Mouse (Mus musculus): Measurements from ENCODE around the gene Galr3. TPM values are rescaled to one million over a fixed set of nuclear protein-coding genes. Genes with fewer than 3 reads are reported as not detected.

The Galr3 gene
- total and polyA plus RNA-seq, 3 experiments = 2.6 to 4.5 TPM; not detected in 1

DNA sequence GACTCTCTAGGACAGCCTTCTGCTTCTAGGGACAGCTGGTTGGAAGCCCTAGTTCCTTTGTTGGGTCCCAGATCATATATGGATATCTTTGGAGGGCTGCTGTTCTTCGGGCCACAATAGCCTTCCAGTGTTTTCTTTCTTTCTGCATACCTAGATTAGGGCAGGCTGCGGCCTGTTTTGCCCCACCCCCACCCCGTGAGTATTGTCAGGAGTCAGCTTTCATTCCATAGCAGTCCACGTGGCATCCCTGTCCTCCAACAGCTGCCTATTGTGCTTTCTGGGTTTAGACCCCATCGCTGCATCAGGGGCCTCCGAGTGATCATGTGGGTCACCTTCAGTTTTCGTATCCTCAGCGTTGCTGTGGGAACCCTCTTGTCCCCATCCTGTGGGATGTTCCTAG lies 43.3 kb upstream of the Galr3 start (continued):
- TF ChIP-seq MEF2A (IDR thresholded peaks at IDR 0.05; ENCODE audit: extremely low read depth, insufficient replicate concordance, low read depth, low read length, poor library complexity, severe bottlenecking) (no peak), SMC3 (IDR thresholded peaks at IDR 0.05; ENCODE audit: low read depth, low read length) (no peak), MAFK (IDR thresholded peaks at IDR 0.05; ENCODE audit: borderline replicate concordance, low read depth, low read length) (no peak)

DNA sequence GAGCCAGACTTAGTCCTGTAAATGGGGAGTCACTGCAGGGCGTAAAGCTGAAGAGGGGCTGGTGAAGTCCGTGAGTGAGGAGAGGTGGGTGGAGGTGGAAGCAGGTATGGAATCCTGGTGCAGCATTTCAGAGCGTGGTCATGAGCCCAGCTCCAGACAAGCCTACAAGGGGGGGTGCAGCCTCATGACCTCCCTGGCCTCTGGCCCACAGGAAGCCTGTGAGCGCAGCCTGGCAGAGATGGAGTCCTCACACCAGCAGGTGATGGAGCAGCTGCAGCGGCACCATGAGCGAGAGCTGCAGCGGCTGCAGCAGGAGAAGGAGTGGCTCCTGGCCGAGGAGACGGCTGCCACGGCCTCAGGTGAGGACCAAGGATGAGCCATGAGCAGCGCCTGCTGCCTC lies 42.1 kb upstream of the Galr3 start:
- Histone ChIP-seq H3K27ac (ENCODE audit: control insufficient read depth, low read depth, low read length) (no peak overlapping the region), H3K27me3 (ENCODE audit: control insufficient read depth in 1 of 2, insufficient read depth in 2 of 2, low read length in 2 of 2) (no peaks in the 10 kb centered on the region), H3K36me3 (ENCODE audit: control insufficient read depth in 1 of 2, insufficient read depth in 2 of 2, low read length in 2 of 2) (no peaks in the 10 kb centered on the region), H3K4me1 (ENCODE audit: control insufficient read depth in 1 of 2, insufficient read depth in 2 of 2, low read length in 2 of 2) (no peaks in the 10 kb centered on the region), H3K79me2 (ENCODE audit: control insufficient read depth, insufficient read depth, low read length, poor library complexity) (no peaks in the 10 kb centered on the region), H3K4me3 (ENCODE audit: control insufficient read depth in 1 of 2, insufficient read depth in 1 of 2, low read depth in 2 of 2, low read length in 2 of 2) (no peak overlapping the region), H3K9ac (ENCODE audit: control insufficient read depth, low read depth, low read length, poor library complexity, severe bottlenecking) (no peak overlapping the region), H3K9me3 (replicated peaks; ENCODE audit: insufficient read depth, low read length) (no peaks in the 10 kb centered on the region)
- no peak for DNase-seq (ENCODE audit: low read depth, low spot score)
- no peak for TF ChIP-seq SIN3A (IDR thresholded peaks at IDR 0.05; ENCODE audit: low read length)
- no peak for TF ChIP-seq USF2 (IDR thresholded peaks at IDR 0.05; ENCODE audit: borderline replicate concordance in 1 of 2, insufficient read depth in 1 of 2, low read depth in 1 of 2, low read length in 2 of 2)
- TF ChIP-seq SMC3 (IDR thresholded peaks at IDR 0.05; ENCODE audit: low read depth, low read length) = no peak
- no peak for TF ChIP-seq USF1 (IDR thresholded peaks at IDR 0.05; ENCODE audit: low read depth, low read length)
- TF ChIP-seq ZMIZ1 (IDR thresholded peaks at IDR 0.05; ENCODE audit: low read depth, low read length) = no peak
- TF ChIP-seq CHD2 (IDR thresholded peaks at IDR 0.05; ENCODE audit: low read length) = no peak
- TF ChIP-seq MYC (IDR thresholded peaks at IDR 0.05; ENCODE audit: low read depth, low read length) = no peak
- no peak for TF ChIP-seq CTCF (IDR thresholded peaks at IDR 0.05 in 2 of 3, conservative IDR thresholded peaks at IDR 0.05 in 1 of 3; ENCODE audit: control insufficient read depth in 1 of 3, insufficient read depth in 1 of 3, low read depth in 2 of 3, low read length in 3 of 3, poor library complexity in 1 of 3, severe bottlenecking in 1 of 3)
- no peak for TF ChIP-seq KAT2A (conservative IDR thresholded peaks at IDR 0.05; ENCODE audit: low read depth, low read length)
- no peak for TF ChIP-seq MAZ (IDR thresholded peaks at IDR 0.05; ENCODE audit: low read depth, low read length)
- no peak for TF ChIP-seq GABPA (IDR thresholded peaks at IDR 0.05; ENCODE audit: low read depth, low read length)
- TF ChIP-seq ELF1 (IDR thresholded peaks at IDR 0.05; ENCODE audit: low read depth, low read length) = no peak

DNA sequence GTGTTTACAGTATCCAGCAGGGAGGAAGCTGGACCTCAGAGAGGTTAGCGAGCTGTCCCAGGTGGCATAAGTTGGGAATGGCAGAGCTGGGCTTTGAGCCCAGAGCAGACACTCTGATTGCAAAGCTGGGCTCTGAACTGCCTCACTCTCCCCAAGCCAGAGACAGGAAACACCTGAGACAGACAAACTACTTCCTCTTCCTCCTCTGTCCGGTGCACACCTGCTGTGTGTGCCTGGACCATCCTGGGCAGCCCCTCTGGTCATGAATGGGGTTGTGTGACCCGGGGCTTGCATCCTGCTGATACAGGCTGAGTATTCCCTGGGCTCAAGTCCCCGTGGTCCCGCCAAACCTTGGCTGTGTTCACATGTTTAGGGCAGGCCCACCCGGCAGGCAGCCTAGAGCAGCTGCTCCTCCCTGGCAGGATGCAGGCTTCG lies 41.3 kb upstream of the Galr3 start:
- TF ChIP-seq SMC3 (IDR thresholded peaks at IDR 0.05; ENCODE audit: low read depth, low read length) = no peak
- TF ChIP-seq CHD1 (IDR thresholded peaks at IDR 0.05; ENCODE audit: low read depth, low read length) = no peak
- no peak for TF ChIP-seq NRF1 (IDR thresholded peaks at IDR 0.05; ENCODE audit: insufficient read depth, low read depth, low read length, poor library complexity, severe bottlenecking)
- TF ChIP-seq SIN3A (IDR thresholded peaks at IDR 0.05; ENCODE audit: low read length) = no peak
- no peak for TF ChIP-seq TBP (IDR thresholded peaks at IDR 0.05; ENCODE audit: low read depth, low read length)
- TF ChIP-seq MYC (IDR thresholded peaks at IDR 0.05; ENCODE audit: low read depth, low read length) = no peak
- TF ChIP-seq JUND (IDR thresholded peaks at IDR 0.05; ENCODE audit: low read depth, low read length) = no peak
- H3K36me3 ChIP-seq (ENCODE audit: control insufficient read depth in 1 of 2, insufficient read depth in 2 of 2, low read length in 2 of 2) = no peaks in the 10 kb centered on the region
- no peak overlapping the region for H3K4me3 ChIP-seq (ENCODE audit: control insufficient read depth in 1 of 2, insufficient read depth in 1 of 2, low read depth in 2 of 2, low read length in 2 of 2)
- no peak overlapping the region for H3K9ac ChIP-seq (ENCODE audit: control insufficient read depth, low read depth, low read length, poor library complexity, severe bottlenecking)
- no peaks in the 10 kb centered on the region for H3K27me3 ChIP-seq (ENCODE audit: control insufficient read depth in 1 of 2, insufficient read depth in 2 of 2, low read length in 2 of 2)
- H3K9me3 ChIP-seq (replicated peaks; ENCODE audit: insufficient read depth, low read length) = no peaks in the 10 kb centered on the region
- H3K4me1 ChIP-seq (ENCODE audit: control insufficient read depth in 1 of 2, insufficient read depth in 2 of 2, low read length in 2 of 2) = no peaks in the 10 kb centered on the region
- H3K79me2 ChIP-seq (ENCODE audit: control insufficient read depth, insufficient read depth, low read length, poor library complexity) = no peaks in the 10 kb centered on the region
- DNase-seq (ENCODE audit: low read depth, low spot score) = no peak
- no peak overlapping the region for H3K27ac ChIP-seq (ENCODE audit: control insufficient read depth, low read depth, low read length)
